Mouse (Mus musculus) embryo, embryonic 9.5 days (tissue): ENCODE measurements around the gene Znhit2.

ENCODE experiments used
- DNase-seq: peaks from one replicate; pipeline ENCODE4 v3.0.0-alpha.2; 2017; ENCODE audit errors: extremely low spot score

Gene Znhit2

GRCm38 (mm10) chr19:6046294-6047153 lies 14.5 kb upstream of the Znhit2 start, which contains the start of gene Syvn1:
Gene Syvn1, plus strand, starts transcription at chr19:6046576.
- DNase-seq, result peak; percentile 92

- no peak for DNase-seq
Observed at GRCm38 (mm10) chr19:6047154-6047898, 13.7 kb upstream of the Znhit2 start.

GRCm38 (mm10) chr19:6047899-6048166 lies 13.2 kb upstream of the Znhit2 start:
- DNase-seq, result no peak

- no peak for DNase-seq
Observed at GRCm38 (mm10) chr19:6048681-6049410, 12.1 kb upstream of the Znhit2 start.

- no peak for DNase-seq
Observed at GRCm38 (mm10) chr19:6052516-6052915, 8.5 kb upstream of the Znhit2 start.

- DNase-seq, result no peak
Observed at GRCm38 (mm10) chr19:6054296-6054695, 6.7 kb upstream of the Znhit2 start.

GRCm38 (mm10) chr19:6056696-6057095 lies 4.3 kb upstream of the Znhit2 start:
- DNase-seq, result no peak

GRCm38 (mm10) chr19:6057313-6058096 lies 3.5 kb upstream of the Znhit2 start, which contains the start of the genes Mrpl49 and Fau:
Gene Mrpl49, minus strand, starts transcription at chr19:6057785.
Gene Fau, plus strand, starts transcription at chr19:6057844.
- peak; percentile 98 for DNase-seq

- no peak for DNase-seq
Observed at GRCm38 (mm10) chr19:6058513-6058912, 2.5 kb upstream of the Znhit2 start.

- DNase-seq, result no peak
Observed at GRCm38 (mm10) chr19:6058966-6059365, 2.0 kb upstream of the Znhit2 start.

- peak; percentile 42 for DNase-seq
Observed at GRCm38 (mm10) chr19:6061641-6062302, 780 bp downstream of the Znhit2 start.

- no peak for DNase-seq
Observed at GRCm38 (mm10) chr19:6062418-6062817, 1.4 kb downstream of the Znhit2 start.

- DNase-seq, result no peak
Observed at GRCm38 (mm10) chr19:6063081-6063480, 2.1 kb downstream of the Znhit2 start.

GRCm38 (mm10) chr19:6066571-6066970 lies 5.6 kb downstream of the Znhit2 start:
- DNase-seq, result no peak

- DNase-seq, result peak; percentile 87
Observed at GRCm38 (mm10) chr19:6067011-6067723, 6.2 kb downstream of the Znhit2 start.

- DNase-seq, result peak; percentile 89
Observed at GRCm38 (mm10) chr19:6067724-6068415, 6.9 kb downstream of the Znhit2 start, which contains the start of gene Tm7sf2. Gene Tm7sf2, minus strand, starts transcription at chr19:6068373.

- DNase-seq, result no peak
Observed at GRCm38 (mm10) chr19:6068951-6069350, 8.0 kb downstream of the Znhit2 start.

GRCm38 (mm10) chr19:6069851-6070250 lies 8.9 kb downstream of the Znhit2 start:
- no peak for DNase-seq

- no peak for DNase-seq
Observed at GRCm38 (mm10) chr19:6070571-6071250, 9.7 kb downstream of the Znhit2 start.
